Mouse (Mus musculus) ES-Bruce4 (cell line): ENCODE data around the gene Pitpnb.

Source experiments
- CTCF ChIP-seq: IDR thresholded peaks from one replicate; pipeline ENCODE4 v1.8.1; 2011; ENCODE audit warnings: low read depth, low read length
- POLR2A ChIP-seq: IDR thresholded peaks from one replicate; pipeline ENCODE4 v1.8.1; 2011; ENCODE audit warnings: low read length; ENCODE audit not compliant: insufficient read depth

GRCm38 (mm10) chr5:111366140-111366539, 35.6 kb downstream of the Pitpnb start:
- TF ChIP-seq CTCF (no peak), POLR2A (no peak)
